Mouse (Mus musculus): ENCODE data around the gene Tmem132c. TPM values are rescaled to one million over a fixed set of nuclear protein-coding genes. Genes with fewer than 3 reads are reported as not detected.

The Tmem132c gene
- polyA plus RNA-seq, 1 experiment from 2014 or later, result 1.5 TPM

DNA sequence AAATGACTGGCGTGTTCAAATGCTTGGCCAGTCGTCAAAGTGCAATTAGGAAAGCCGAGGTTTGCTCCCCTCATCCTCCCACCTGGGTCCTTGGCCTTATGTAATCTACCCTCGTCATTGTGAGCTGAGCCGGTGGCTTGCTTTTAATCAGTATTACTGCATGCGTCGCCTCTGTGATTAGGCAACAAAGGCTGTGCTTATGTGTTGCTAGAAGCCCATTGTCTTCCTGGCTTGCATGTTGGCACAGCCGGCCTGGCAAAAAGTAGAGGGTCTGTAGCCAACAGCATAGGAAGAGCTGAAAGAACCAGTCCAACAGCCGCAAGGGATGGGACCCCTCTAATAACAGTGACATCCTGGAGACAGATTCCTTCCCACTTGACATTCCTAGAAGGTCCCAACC is 239.3 kb downstream of the Tmem132c start:
- Histone ChIP-seq H3K4me3 (replicated peaks) (no peak overlapping the region), H3K36me3 (no peaks in the 10 kb centered on the region), H3K9ac (no peak overlapping the region), H3K9me3 (replicated peaks) (no peaks in the 10 kb centered on the region), H3K27me3 (peaks cover 8% of the 10 kb centered on the region; the same call in 1 of the 2 replicates), H3K4me2 (no peak overlapping the region), H3K4me1 (peaks cover 20% of the 10 kb centered on the region), H3K27ac (no peak overlapping the region)
- ATAC-seq (replicated peaks; ENCODE audit: low FRiP score), result no peak
- WGBS, result 56% methylated on average over 9 of the region's 9 CpGs

DNA sequence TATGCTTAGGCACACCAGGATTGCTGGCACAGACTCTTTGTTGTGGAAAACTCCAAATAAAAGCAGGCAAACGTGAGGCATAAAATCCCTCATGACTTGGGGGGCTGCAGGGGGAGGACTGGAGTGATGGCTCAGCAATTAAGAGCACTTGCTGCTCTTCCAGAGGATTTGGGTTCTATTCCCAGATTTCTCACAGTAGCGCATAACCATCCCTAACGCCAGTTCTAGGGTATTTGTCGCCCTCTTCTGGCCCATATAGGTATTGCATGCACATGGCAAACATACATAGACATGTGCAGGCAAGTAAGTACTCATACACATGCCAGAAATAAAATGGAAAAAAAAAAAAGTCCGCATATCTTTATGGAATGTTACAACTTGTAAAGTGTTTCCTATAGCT is 239.8 kb downstream of the Tmem132c start:
- Histone ChIP-seq H3K9ac (no peak overlapping the region), H3K4me2 (no peak overlapping the region), H3K4me3 (replicated peaks) (no peak overlapping the region), H3K27me3 (peaks cover 8% of the 10 kb centered on the region; the same call in 1 of the 2 replicates), H3K9me3 (replicated peaks) (no peaks in the 10 kb centered on the region), H3K36me3 (no peaks in the 10 kb centered on the region), H3K27ac (no peak overlapping the region), H3K4me1 (peaks cover 20% of the 10 kb centered on the region)
- ATAC-seq (replicated peaks; ENCODE audit: low FRiP score), result no peak
- WGBS, result 44% methylated on average over 5 of the region's 5 CpGs

DNA sequence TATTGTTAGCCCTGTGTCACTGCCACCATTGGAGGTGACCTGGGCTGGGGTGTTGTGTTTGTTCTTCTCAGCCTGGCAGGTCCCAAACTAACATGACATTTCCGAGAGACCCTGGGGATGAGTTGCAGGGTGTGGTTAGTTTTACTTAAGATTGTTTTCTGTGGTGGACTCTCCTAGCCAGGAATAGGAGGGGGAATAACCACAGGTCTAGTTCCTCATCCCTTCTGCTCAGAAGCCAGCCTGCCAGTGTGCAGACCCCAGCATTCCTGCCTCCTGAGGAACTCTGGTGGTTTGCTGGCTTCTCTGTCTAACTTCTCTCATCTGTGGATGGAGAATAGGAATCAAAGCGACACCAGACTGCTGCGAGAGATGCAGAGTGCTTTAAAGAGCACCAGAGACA is 240.7 kb downstream of the Tmem132c start:
- ATAC-seq (replicated peaks; ENCODE audit: low FRiP score), result no peak

DNA sequence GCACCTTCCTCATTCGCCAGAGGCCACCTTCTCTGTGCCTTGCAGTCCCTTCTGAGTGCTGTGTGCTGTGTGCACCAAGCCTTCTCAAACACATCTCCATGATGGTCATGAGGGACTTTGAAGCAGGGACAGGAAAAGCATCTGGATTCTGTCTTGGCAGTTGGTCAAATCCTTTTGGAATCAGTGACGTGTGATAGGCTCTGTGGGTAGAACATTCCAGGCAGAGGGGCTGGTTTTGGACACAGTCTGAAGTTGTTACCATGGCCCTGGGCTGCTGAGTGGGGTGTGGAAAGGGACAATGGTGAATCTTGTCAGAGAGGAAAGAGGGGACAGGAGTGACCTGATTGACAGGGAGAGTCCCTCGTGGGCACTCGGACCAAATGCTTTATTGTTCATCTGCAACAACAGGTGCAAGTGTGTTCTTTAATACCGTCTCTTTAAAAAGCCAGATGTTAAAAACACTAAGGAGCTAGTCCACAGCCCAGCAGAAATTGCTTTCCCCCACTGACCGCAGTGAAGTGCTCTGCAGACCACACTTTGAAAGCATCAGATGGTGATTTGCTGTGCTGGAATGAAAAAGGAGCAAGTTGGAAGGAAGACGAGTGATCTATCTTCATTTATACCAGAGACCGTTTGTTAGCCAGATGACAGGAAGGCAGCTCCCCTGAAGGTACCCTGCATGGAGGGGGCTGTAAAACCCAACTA is 242.5 kb downstream of the Tmem132c start:
- peak overlapping the region; percentile 31; the same call in 1 of the 2 replicates for H3K4me2 ChIP-seq
- H3K36me3 ChIP-seq, result no peaks in the 10 kb centered on the region
- no peak overlapping the region for H3K27ac ChIP-seq
- H3K9me3 ChIP-seq (replicated peaks), result no peaks in the 10 kb centered on the region
- ATAC-seq (replicated peaks; ENCODE audit: low FRiP score), result no peak
- peaks cover 2% of the 10 kb centered on the region; the same call in 1 of the 2 replicates for H3K27me3 ChIP-seq
- no peak overlapping the region for H3K9ac ChIP-seq
- no peak overlapping the region for H3K4me3 ChIP-seq (replicated peaks)
- peaks cover 20% of the 10 kb centered on the region for H3K4me1 ChIP-seq
- WGBS, result 19% methylated on average over 8 of the region's 8 CpGs

More for the DNA sequence above, 240.7 kb downstream of the Tmem132c start:
- H3K9me3 ChIP-seq (replicated peaks), result no peaks in the 10 kb centered on the region
- H3K9ac ChIP-seq, result no peak overlapping the region
- H3K4me3 ChIP-seq (replicated peaks), result no peak overlapping the region
- no peak overlapping the region for H3K27ac ChIP-seq
- H3K36me3 ChIP-seq, result no peaks in the 10 kb centered on the region
- H3K27me3 ChIP-seq, result peaks cover 8% of the 10 kb centered on the region; the same call in 1 of the 2 replicates
- H3K4me1 ChIP-seq, result peaks cover 20% of the 10 kb centered on the region
- H3K4me2 ChIP-seq, result no peak overlapping the region
- 71% methylated on average over 3 of the region's 3 CpGs for WGBS

DNA sequence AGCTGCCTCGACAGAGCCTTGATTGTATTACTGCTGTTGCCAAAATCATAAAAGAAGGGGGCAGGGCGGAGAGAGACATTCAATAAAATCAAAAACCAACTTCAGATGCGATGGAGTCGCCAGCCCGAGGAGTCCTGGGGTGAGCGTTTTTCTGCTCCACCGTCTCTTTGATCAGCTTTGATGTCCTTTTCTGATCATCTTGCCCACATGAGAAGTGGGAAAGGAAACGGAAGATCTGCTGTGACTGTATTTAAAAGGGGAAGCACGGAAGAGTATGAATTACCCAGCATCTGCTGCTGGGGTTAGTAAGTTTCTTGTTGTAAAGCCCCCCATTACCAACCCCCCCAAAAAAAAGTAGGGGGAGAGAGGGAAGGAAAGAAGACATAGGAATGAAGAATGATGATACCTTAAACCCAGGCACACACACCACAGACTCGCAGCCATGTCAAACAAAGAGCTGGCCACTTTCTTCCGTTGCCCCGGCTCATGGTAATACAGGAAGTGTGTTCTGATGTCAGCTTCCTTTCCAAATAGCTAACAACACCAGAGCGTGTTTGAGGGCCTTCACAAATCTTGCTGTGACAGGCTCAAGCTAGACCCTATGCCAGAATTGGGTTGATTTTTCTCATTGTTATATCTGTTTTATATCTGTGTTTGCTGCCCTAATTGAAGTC is 243.3 kb downstream of the Tmem132c start:
- no peak overlapping the region for H3K4me3 ChIP-seq (replicated peaks)
- peaks cover 20% of the 10 kb centered on the region for H3K4me1 ChIP-seq
- H3K27ac ChIP-seq, result no peak overlapping the region; the same call in 1 of the 2 replicates
- H3K27me3 ChIP-seq, result no peaks in the 10 kb centered on the region
- peak overlapping the region; percentile 31 for H3K4me2 ChIP-seq
- H3K9ac ChIP-seq, result no peak overlapping the region
- H3K36me3 ChIP-seq, result no peaks in the 10 kb centered on the region
- no peaks in the 10 kb centered on the region for H3K9me3 ChIP-seq (replicated peaks)
- ATAC-seq (replicated peaks; ENCODE audit: low FRiP score), result no peak
- 10% methylated on average over 13 of the region's 13 CpGs for WGBS

DNA sequence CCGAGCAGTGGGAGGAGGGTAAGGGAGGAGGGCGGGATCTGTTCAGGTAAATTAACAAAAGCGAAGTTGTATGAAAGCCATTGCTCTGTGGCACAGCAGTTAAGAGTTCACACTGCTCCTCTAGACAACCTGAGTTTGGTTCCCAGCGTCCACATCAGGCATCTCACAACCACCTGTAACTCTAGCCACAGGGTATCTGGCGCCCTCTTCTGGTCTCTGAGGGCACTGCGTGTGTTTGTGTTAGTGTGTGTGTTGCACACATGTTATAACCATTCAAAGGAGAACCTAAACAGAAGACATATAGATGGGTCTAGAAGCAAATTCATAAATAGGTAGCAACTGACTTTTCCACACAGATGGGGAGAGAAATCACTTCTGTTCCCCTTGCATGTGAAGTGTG is 245.6 kb downstream of the Tmem132c start:
- H3K9ac ChIP-seq, result no peak overlapping the region
- no peak for ATAC-seq (replicated peaks; ENCODE audit: low FRiP score)
- no peak overlapping the region for H3K4me2 ChIP-seq
- no peak overlapping the region for H3K4me3 ChIP-seq (replicated peaks)
- H3K36me3 ChIP-seq, result no peaks in the 10 kb centered on the region
- H3K27ac ChIP-seq, result no peak overlapping the region
- 82% methylated on average over 6 of the region's 6 CpGs for WGBS
- H3K27me3 ChIP-seq, result no peaks in the 10 kb centered on the region
- no peaks in the 10 kb centered on the region for H3K9me3 ChIP-seq (replicated peaks)
- H3K4me1 ChIP-seq, result peaks cover 20% of the 10 kb centered on the region

DNA sequence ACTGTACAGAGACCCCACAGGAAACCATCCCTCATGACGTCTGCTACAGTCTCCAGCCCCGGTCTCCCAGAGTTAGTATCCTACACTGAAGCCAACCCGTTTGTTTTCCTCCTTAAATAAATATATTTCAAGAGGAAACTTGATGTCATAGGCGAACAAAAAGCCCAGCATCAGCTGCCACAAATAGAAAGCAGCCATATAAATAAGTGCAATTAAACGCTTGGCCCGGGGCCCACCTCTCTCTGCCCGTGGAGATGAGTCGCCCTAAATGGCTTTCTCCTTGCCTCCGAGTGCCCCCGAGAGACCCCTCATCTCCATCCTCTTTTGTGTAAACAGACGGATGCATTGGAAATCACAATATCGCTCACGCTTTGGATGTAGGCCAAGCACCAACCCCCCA is 247.1 kb downstream of the Tmem132c start:
- no peak overlapping the region for H3K27ac ChIP-seq
- ATAC-seq (replicated peaks; ENCODE audit: low FRiP score), result no peak
- no peaks in the 10 kb centered on the region for H3K27me3 ChIP-seq
- no peak overlapping the region for H3K4me3 ChIP-seq (replicated peaks)
- peaks cover 18% of the 10 kb centered on the region for H3K4me1 ChIP-seq
- H3K9me3 ChIP-seq (replicated peaks), result no peaks in the 10 kb centered on the region
- no peak overlapping the region for H3K9ac ChIP-seq
- H3K36me3 ChIP-seq, result no peaks in the 10 kb centered on the region
- WGBS, result 74% methylated on average over 13 of the region's 13 CpGs
- no peak overlapping the region for H3K4me2 ChIP-seq

DNA sequence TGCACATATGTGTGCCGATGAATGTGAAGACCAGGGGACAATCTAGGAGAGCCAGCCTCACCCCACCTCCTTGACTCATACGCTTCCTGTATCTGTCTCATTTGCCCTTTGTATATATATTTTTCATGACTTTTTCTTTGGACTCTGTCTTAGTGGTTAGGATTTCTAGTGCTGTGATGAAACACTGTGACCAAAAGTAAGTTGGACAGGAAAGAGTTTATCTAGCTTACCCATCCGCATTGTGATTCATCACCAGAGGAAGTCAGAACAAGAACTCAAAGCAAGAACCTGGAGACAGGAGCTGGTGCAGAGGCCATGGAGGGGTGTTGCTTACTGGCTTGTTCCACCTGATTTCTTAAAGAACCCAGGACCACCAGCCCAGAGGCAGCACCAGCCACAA is 250.1 kb downstream of the Tmem132c start:
- Histone ChIP-seq H3K27ac (no peak overlapping the region), H3K27me3 (no peaks in the 10 kb centered on the region), H3K36me3 (no peaks in the 10 kb centered on the region), H3K9me3 (replicated peaks) (no peaks in the 10 kb centered on the region), H3K4me3 (replicated peaks) (no peak overlapping the region), H3K4me1 (no peaks in the 10 kb centered on the region), H3K9ac (no peak overlapping the region), H3K4me2 (no peak overlapping the region)
- WGBS, result 83% methylated on average over 3 of the region's 3 CpGs
- no peak for ATAC-seq (replicated peaks; ENCODE audit: low FRiP score)

DNA sequence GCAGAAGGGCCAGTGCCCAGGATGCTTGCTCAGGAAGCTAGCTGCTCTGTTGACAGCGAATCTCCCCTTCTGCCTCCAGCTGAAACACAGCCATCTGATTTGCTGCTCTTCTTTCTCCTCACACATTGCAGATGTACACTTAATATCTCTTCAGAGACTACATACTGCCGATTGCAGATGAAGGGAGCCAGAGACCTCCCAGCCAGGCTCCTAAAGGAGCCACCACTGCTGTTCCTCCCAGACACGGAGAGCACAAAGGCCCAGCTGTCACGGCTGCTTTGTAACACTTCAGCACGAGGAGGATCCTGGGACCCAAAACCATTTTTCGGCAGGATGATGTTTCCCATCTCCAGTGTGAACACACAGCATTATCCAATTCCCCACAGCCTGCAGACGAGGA is 255.3 kb downstream of the Tmem132c start:
- H3K4me2 ChIP-seq, result no peak overlapping the region
- H3K9me3 ChIP-seq (replicated peaks), result no peaks in the 10 kb centered on the region
- no peak for ATAC-seq (replicated peaks; ENCODE audit: low FRiP score)
- WGBS, result 68% methylated on average over 7 of the region's 7 CpGs
- H3K36me3 ChIP-seq, result no peaks in the 10 kb centered on the region
- H3K27me3 ChIP-seq, result no peaks in the 10 kb centered on the region
- H3K4me1 ChIP-seq, result no peaks in the 10 kb centered on the region
- no peak overlapping the region for H3K9ac ChIP-seq
- H3K4me3 ChIP-seq (replicated peaks), result no peak overlapping the region
- no peak overlapping the region for H3K27ac ChIP-seq

DNA sequence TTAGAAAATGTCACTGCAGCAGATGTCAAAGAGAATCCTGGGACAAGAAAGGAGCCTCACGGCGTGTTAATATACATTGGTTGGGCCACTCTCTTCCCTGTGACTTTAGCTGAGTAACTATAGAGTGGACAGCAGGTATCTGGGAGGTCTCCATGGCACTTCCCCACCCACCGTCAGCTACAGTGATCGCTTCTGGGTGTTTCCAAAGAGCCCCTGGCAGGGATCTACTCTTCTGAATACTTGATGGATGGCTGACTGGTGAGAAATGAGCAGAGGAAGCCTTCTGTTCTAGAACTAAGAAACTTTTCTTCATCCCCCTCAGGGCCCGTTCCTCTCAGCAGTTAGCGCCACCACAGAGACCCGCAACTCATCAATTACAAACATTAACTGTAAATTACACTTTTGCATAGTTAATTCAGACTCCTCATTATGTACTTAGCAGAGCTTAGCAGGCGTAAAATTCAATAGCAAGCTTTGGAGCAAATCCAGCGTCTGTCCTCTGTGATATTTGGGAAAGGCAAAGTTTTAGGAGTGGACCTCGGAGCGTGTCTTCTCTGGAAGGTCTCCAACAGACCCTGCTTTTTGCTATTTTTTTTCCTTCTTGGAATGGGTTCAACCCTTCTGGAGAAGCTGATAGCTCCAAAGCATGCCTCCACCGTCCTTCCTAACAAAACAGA is 257.7 kb downstream of the Tmem132c start:
- no peak for ATAC-seq (replicated peaks; ENCODE audit: low FRiP score)
- no peaks in the 10 kb centered on the region for H3K27me3 ChIP-seq
- H3K27ac ChIP-seq, result no peak overlapping the region
- no peaks in the 10 kb centered on the region for H3K4me1 ChIP-seq
- 73% methylated on average over 12 of the region's 12 CpGs for WGBS
- no peak overlapping the region for H3K4me3 ChIP-seq (replicated peaks)
- H3K36me3 ChIP-seq, result no peaks in the 10 kb centered on the region
- no peaks in the 10 kb centered on the region for H3K9me3 ChIP-seq (replicated peaks)
- H3K4me2 ChIP-seq, result no peak overlapping the region
- H3K9ac ChIP-seq, result no peak overlapping the region

DNA sequence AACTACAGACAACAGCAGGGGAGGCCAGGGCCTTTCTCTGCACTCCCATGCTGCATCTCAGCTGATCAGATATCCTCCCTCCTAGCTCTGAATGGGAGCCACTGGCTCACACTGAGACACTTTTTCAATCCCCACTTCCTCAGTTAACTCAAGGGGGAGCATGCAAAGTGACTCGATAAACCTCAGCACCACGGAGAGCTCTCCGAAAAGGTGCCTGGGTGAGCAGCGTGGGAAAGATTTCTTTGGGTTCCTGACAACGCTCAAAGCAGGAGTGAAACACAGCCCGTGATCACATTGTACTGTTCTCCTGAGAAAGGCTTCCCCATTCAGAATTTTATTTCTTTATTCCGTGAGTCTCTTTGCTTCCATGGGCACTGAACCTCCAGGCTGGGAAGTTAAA is 261.2 kb downstream of the Tmem132c start:
- H3K4me1 ChIP-seq, result no peaks in the 10 kb centered on the region
- no peaks in the 10 kb centered on the region for H3K36me3 ChIP-seq
- no peaks in the 10 kb centered on the region for H3K27me3 ChIP-seq
- H3K9me3 ChIP-seq (replicated peaks), result no peaks in the 10 kb centered on the region
- no peak overlapping the region for H3K4me3 ChIP-seq (replicated peaks)
- H3K4me2 ChIP-seq, result no peak overlapping the region
- ATAC-seq (replicated peaks; ENCODE audit: low FRiP score), result no peak
- 35% methylated on average over 7 of the region's 7 CpGs for WGBS
- H3K27ac ChIP-seq, result no peak overlapping the region
- H3K9ac ChIP-seq, result no peak overlapping the region

DNA sequence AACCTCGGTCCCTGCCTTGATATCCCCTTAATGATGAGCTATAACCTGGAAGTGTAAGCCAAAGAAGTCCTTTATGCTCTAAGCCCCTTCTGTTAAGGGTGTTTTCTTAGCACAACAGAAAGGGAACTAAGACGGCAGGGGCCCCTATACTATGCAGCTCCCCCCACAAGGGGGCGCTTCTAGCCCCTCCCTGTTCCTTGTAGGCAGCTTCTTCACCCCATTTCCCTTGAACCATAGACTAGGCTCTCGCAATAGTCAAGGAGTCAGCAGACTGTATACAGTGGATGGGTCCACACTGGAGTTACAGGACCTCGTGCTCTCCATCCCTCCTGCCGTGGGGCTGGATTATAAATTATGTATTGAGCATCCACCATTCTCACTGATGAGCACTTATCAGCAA is 264.1 kb downstream of the Tmem132c start:
- no peak overlapping the region for H3K9ac ChIP-seq
- H3K27ac ChIP-seq, result no peak overlapping the region
- 75% methylated on average over 6 of the region's 6 CpGs for WGBS
- no peak overlapping the region for H3K4me3 ChIP-seq (replicated peaks)
- no peak for ATAC-seq (replicated peaks; ENCODE audit: low FRiP score)
- H3K9me3 ChIP-seq (replicated peaks), result no peaks in the 10 kb centered on the region
- H3K4me1 ChIP-seq, result no peaks in the 10 kb centered on the region
- no peaks in the 10 kb centered on the region for H3K36me3 ChIP-seq
- H3K4me2 ChIP-seq, result no peak overlapping the region
- H3K27me3 ChIP-seq, result no peaks in the 10 kb centered on the region
